Mouse (Mus musculus) cerebellum, adult 18-20 months (tissue): ENCODE measurements around the gene Sh3bp4.

Source experiments
- DNase-seq, 2 experiments: peaks; one replicate each; pipeline ENCODE4 v3.0.0; 2021

Gene Sh3bp4

GRCm38 (mm10) chr1:89071371-89072142, 1.3 kb downstream of the Sh3bp4 start:
- no peak for DNase-seq

- no peak for DNase-seq
Measured at GRCm38 (mm10) chr1:89072143-89072990, 2.2 kb downstream of the Sh3bp4 start.

GRCm38 (mm10) chr1:89073291-89073846, 3.2 kb downstream of the Sh3bp4 start:
- DNase-seq, result no peak

GRCm38 (mm10) chr1:89074678-89075077, 4.5 kb downstream of the Sh3bp4 start:
- no peak for DNase-seq

- no peak for DNase-seq
Measured at GRCm38 (mm10) chr1:89075120-89075519, 4.9 kb downstream of the Sh3bp4 start.

- DNase-seq, result no peak
Measured at GRCm38 (mm10) chr1:89076777-89077176, 6.6 kb downstream of the Sh3bp4 start.

- no peak for DNase-seq
Measured at GRCm38 (mm10) chr1:89078240-89078639, 8.0 kb downstream of the Sh3bp4 start.

GRCm38 (mm10) chr1:89078730-89079129, 8.5 kb downstream of the Sh3bp4 start:
- no peak for DNase-seq

GRCm38 (mm10) chr1:89079239-89079638, 9.0 kb downstream of the Sh3bp4 start:
- no peak for DNase-seq

GRCm38 (mm10) chr1:89080371-89080770, 10.2 kb downstream of the Sh3bp4 start:
- no peak for DNase-seq

- no peak for DNase-seq
Measured at GRCm38 (mm10) chr1:89080795-89081194, 10.6 kb downstream of the Sh3bp4 start.

GRCm38 (mm10) chr1:89081371-89081770, 11.2 kb downstream of the Sh3bp4 start:
- no peak for DNase-seq

- DNase-seq, result no peak
Measured at GRCm38 (mm10) chr1:89082171-89082882, 12.1 kb downstream of the Sh3bp4 start.

GRCm38 (mm10) chr1:89086575-89087153, 16.4 kb downstream of the Sh3bp4 start:
- DNase-seq, result no peak

- no peak for DNase-seq
Measured at GRCm38 (mm10) chr1:89088144-89088543, 17.9 kb downstream of the Sh3bp4 start.

- DNase-seq, result no peak
Measured at GRCm38 (mm10) chr1:89088748-89089288, 18.6 kb downstream of the Sh3bp4 start.

GRCm38 (mm10) chr1:89089821-89090600, 19.8 kb downstream of the Sh3bp4 start:
- no peak for DNase-seq

GRCm38 (mm10) chr1:89090676-89091075, 20.5 kb downstream of the Sh3bp4 start:
- no peak for DNase-seq

- no peak for DNase-seq
Measured at GRCm38 (mm10) chr1:89092019-89092418, 21.8 kb downstream of the Sh3bp4 start.

GRCm38 (mm10) chr1:89092442-89092991, 22.3 kb downstream of the Sh3bp4 start:
- no peak for DNase-seq

- no peak for DNase-seq
Measured at GRCm38 (mm10) chr1:89093696-89094095, 23.5 kb downstream of the Sh3bp4 start.
